Mouse (Mus musculus): ENCODE data around the gene Ndufb4. TPM values are rescaled to one million over a fixed set of nuclear protein-coding genes. Genes with fewer than 3 reads are reported as not detected.

Ndufb4 gene
- total RNA-seq, 1 experiment from 2014 or later, result 16.8 TPM

GRCm38 (mm10) chr16:37614540-37614939 lies 39.7 kb downstream of the Ndufb4 start:
- no peak for ATAC-seq (replicated peaks in 1 of 2; ENCODE audit: insufficient read depth in 1 of 2, low FRiP score in 2 of 2, low TSS enrichment in 1 of 2, low read depth in 1 of 2, poor library complexity in 2 of 2, severe bottlenecking in 2 of 2)

GRCm38 (mm10) chr16:37612013-37612412 lies 42.2 kb downstream of the Ndufb4 start:
- no peak for ATAC-seq (replicated peaks in 1 of 2; ENCODE audit: insufficient read depth in 1 of 2, low FRiP score in 2 of 2, low TSS enrichment in 1 of 2, low read depth in 1 of 2, poor library complexity in 2 of 2, severe bottlenecking in 2 of 2)

- no peak for ATAC-seq (replicated peaks in 1 of 2; ENCODE audit: insufficient read depth in 1 of 2, low FRiP score in 2 of 2, low TSS enrichment in 1 of 2, low read depth in 1 of 2, poor library complexity in 2 of 2, severe bottlenecking in 2 of 2)
Measured at GRCm38 (mm10) chr16:37611072-37611471, 43.2 kb downstream of the Ndufb4 start.

GRCm38 (mm10) chr16:37610333-37610732 lies 43.9 kb downstream of the Ndufb4 start:
- no peak for ATAC-seq (replicated peaks in 1 of 2; ENCODE audit: insufficient read depth in 1 of 2, low FRiP score in 2 of 2, low TSS enrichment in 1 of 2, low read depth in 1 of 2, poor library complexity in 2 of 2, severe bottlenecking in 2 of 2)

GRCm38 (mm10) chr16:37604243-37604642 lies 50.0 kb downstream of the Ndufb4 start:
- no peak for ATAC-seq (replicated peaks in 1 of 2; ENCODE audit: insufficient read depth in 1 of 2, low FRiP score in 2 of 2, low TSS enrichment in 1 of 2, low read depth in 1 of 2, poor library complexity in 2 of 2, severe bottlenecking in 2 of 2)

- ATAC-seq (replicated peaks in 1 of 2; ENCODE audit: insufficient read depth in 1 of 2, low FRiP score in 2 of 2, low TSS enrichment in 1 of 2, low read depth in 1 of 2, poor library complexity in 2 of 2, severe bottlenecking in 2 of 2), result no peak
Measured at GRCm38 (mm10) chr16:37603431-37603830, 50.8 kb downstream of the Ndufb4 start.

- ATAC-seq (replicated peaks in 1 of 2; ENCODE audit: insufficient read depth in 1 of 2, low FRiP score in 2 of 2, low TSS enrichment in 1 of 2, low read depth in 1 of 2, poor library complexity in 2 of 2, severe bottlenecking in 2 of 2), result no peak
Measured at GRCm38 (mm10) chr16:37599326-37599725, 54.9 kb downstream of the Ndufb4 start.

GRCm38 (mm10) chr16:37598463-37598862 lies 55.8 kb downstream of the Ndufb4 start:
- ATAC-seq (replicated peaks in 1 of 2; ENCODE audit: insufficient read depth in 1 of 2, low FRiP score in 2 of 2, low TSS enrichment in 1 of 2, low read depth in 1 of 2, poor library complexity in 2 of 2, severe bottlenecking in 2 of 2), result no peak

GRCm38 (mm10) chr16:37597412-37597811 lies 56.8 kb downstream of the Ndufb4 start:
- ATAC-seq (replicated peaks in 1 of 2; ENCODE audit: insufficient read depth in 1 of 2, low FRiP score in 2 of 2, low TSS enrichment in 1 of 2, low read depth in 1 of 2, poor library complexity in 2 of 2, severe bottlenecking in 2 of 2), result no peak

Other genes starting within 250 kb of the Ndufb4 start
- 27.5 and 31.3 TPM in 2 replicates for gene Gtf2e1, start 114.7 kb downstream of the Ndufb4 start, total RNA-seq (2017)
- gene Rabl3, start 114.6 kb downstream of the Ndufb4 start, total RNA-seq (2017), result 6.8 and 12.0 TPM in 2 replicates
- gene Hgd, start 74.3 kb downstream of the Ndufb4 start, total RNA-seq (2017), result not detected in 2 replicates
- gene Fstl1, start 122.4 kb upstream of the Ndufb4 start, total RNA-seq (2017), result 8.1 and 10.7 TPM in 2 replicates
- not detected in 2 replicates for gene Gm36028, start 206.7 kb upstream of the Ndufb4 start, total RNA-seq (2017)
- 56.4 and 62.6 TPM in 2 replicates for gene Lrrc58, start 213.9 kb upstream of the Ndufb4 start, total RNA-seq (2017)